Mouse (Mus musculus): ENCODE measurements around the gene Ica1.

DNA sequence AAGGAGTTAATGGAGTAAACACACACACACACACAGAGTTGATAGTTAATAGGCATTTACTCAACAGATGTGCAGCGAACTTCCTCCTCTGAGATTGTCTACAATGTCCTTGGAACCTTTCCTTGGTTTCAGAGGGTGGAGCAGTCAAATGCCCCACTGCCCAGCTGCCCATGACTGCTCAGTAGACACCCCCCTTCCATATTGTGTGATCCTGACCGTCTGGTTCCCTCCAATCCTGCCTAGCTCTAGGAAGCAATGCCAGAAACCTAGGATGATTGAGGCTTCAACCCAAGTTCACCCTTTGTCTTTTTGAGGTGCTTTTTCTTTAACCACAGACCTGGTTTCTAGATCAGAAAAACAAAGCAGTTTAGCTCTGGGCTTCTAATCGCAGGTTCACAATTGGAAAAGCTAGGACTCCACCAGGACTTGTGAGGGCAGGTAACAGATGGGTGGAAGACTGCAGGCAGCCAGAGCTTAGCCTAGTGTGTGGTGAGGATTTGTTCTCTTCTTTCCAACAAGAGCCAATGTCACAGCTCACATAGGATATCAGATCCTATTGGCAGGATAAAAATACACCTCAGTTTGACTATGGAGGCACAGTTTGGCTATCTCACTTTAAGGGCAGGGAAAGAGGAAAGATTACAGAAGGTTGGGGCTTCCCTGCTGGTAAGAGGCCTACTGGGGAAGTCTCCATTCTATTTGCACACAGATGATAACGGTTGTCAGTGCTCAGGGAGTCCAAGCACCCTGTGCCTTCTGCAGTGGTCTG lies 158.5 kb downstream of the Ica1 start:
- TF ChIP-seq CTCF (IDR thresholded peaks at IDR 0.05; ENCODE audit: borderline replicate concordance, extremely low read depth, insufficient read depth, insufficient read length) (no peak), POLR2A (IDR thresholded peaks at IDR 0.05; ENCODE audit: borderline replicate concordance, extremely low read depth, insufficient read depth, insufficient read length, poor library complexity, severe bottlenecking) (no peak)

All from brain, embryonic 14.5 days (tissue).